Mouse (Mus musculus) megakaryocyte, embryonic 14.5 days (primary cell): ENCODE measurements around the gene Timm29.

Source experiments
- FLI1 ChIP-seq: IDR thresholded peaks from 2 replicates; pipeline ENCODE4 v1.6.1; 2012; ENCODE audit warnings: low read length, inconsistent platforms, mixed read lengths
- GATA1 ChIP-seq: IDR thresholded peaks from 3 replicates; pipeline ENCODE4 v1.6.1; 2012; ENCODE audit warnings: mixed read lengths, low read length, inconsistent platforms, borderline replicate concordance

- no peak for TF ChIP-seq FLI1
- TF ChIP-seq GATA1 = no peak
These were observed 25.5 kb upstream of the Timm29 start for GRCm38 (mm10) chr9:21567051-21567450.
